Mouse (Mus musculus) embryonic facial prominence, embryonic 11.5 days (tissue): ENCODE measurements around the gene Steap2. TPM values are rescaled to one million over a fixed set of nuclear protein-coding genes. Genes with fewer than 3 reads are reported as not detected.

Experiments used
- ATAC-seq: fragments of 200-750 bp; cut with Nextera tagmentation; replicated peaks from 2 replicates; pipeline ENCODE4 v1.8.0; 2017; ENCODE audit warnings: low read depth; ENCODE audit not compliant: insufficient number of reproducible peaks, low FRiP score, low TSS enrichment
- DNase-seq: peaks from one replicate; pipeline ENCODE4 v3.0.0-alpha.2; 2015; ENCODE audit warnings: low spot score
- H3K27ac ChIP-seq: fragments of 300-500 bp; sonication (generic); replicated peaks from 2 replicates; pipeline ENCODE4 v1.5.1; 2014; ENCODE audit warnings: mild to moderate bottlenecking, low read depth, low read length, control low read depth
- H3K27me3 ChIP-seq: fragments of 300-500 bp; sonication (generic); 2 replicates; pipeline ENCODE4 v1.6.1; 2014; ENCODE audit warnings: mild to moderate bottlenecking, low read length, moderate library complexity, mixed read lengths; ENCODE audit not compliant: control insufficient read depth, insufficient read depth
- H3K36me3 ChIP-seq: fragments of 300-500 bp; sonication (generic); replicated peaks from 2 replicates; pipeline ENCODE4 v1.6.1; 2014; ENCODE audit warnings: low read depth, mild to moderate bottlenecking, low read length, moderate library complexity, mixed read lengths; ENCODE audit not compliant: control insufficient read depth, insufficient read depth
- H3K4me1 ChIP-seq: fragments of 300-500 bp; sonication (generic); 2 replicates; pipeline ENCODE4 v1.6.1; 2014; ENCODE audit warnings: low read length, mixed read lengths; ENCODE audit not compliant: control insufficient read depth, insufficient read depth
- H3K4me2 ChIP-seq: fragments of 300-500 bp; sonication (generic); 2 replicates; pipeline ENCODE4 v1.6.1; 2014; ENCODE audit warnings: low read depth, mild to moderate bottlenecking, control low read depth, low read length, moderate library complexity
- H3K4me3 ChIP-seq: fragments of 300-500 bp; sonication (generic); 2 replicates; pipeline ENCODE4 v1.5.1; 2014; ENCODE audit warnings: low read depth, low read length, control low read depth
- H3K9ac ChIP-seq: fragments of 300-500 bp; sonication (generic); replicated peaks from 2 replicates; pipeline ENCODE4 v1.6.1; 2014; ENCODE audit warnings: mild to moderate bottlenecking, control low read depth, low read length
- H3K9me3 ChIP-seq: fragments of 300-500 bp; sonication (generic); replicated peaks from 2 replicates; pipeline ENCODE4 v1.6.1; 2016; ENCODE audit warnings: mild to moderate bottlenecking, low read length, inconsistent platforms, mixed read lengths; ENCODE audit not compliant: control insufficient read depth
- WGBS: fragments of 180-500 bp; shearing (Covaris S2); extraction: QIAGEN DNeasy Blood & Tissue Kit; methylation state at CpG from one replicate; pipeline ENCODE4 v1.1.7; 2014; 5-methylcytosine and 5-hydroxymethylcytosine counted together
- polyA plus RNA-seq: library from polyadenylated mRNA; unstranded; fragments of >200 nt; fragmentation: Nextera tagmentation; extraction: Ambion mirVana; gene quantifications from 2 replicates; pipeline ENCODE4 v1.2.1, GENCODE M21; 2014

The Steap2 gene
- 8.2 and 8.6 TPM in 2 replicates for polyA plus RNA-seq

DNA sequence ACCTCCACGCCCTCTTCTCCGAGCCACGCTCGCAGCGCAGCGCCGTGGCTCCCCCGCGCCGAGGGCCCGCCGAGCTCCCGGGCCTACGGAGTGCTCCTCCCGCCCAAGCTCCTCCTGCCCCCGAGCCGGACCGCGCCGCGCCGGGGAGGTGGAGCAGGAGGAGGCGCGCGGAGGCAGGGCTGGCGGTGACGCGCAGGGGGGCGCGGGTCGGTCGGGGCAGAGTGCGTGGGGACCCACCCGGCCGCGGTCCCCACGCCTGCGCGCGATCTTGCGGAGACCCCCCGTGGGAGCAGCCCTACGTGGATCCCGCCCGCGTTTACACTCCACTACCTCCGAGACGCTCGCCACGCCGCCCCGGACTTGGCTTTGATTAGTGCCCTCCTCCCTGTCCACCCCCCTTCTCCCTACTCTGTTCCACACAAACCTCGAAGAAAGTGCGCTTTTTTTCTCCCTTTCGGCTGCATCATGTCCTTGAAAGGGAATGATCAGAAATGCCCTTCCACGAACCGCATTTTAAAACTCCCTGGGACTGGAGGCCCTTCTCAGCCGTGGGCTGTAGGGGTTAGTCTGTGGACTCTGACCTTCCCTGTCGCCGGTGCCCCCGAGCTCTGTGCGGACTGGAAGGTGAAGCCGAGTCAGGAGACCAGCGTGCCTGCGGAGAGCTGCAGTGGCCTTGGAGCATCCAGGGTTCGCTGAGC, at the start of gene Steap2:
TSS of gene Steap2 (minus strand) at position 623 of the 698 bp plus-strand sequence.
- under 1% methylated on average over 45 of the region's 66 CpGs for WGBS

DNA sequence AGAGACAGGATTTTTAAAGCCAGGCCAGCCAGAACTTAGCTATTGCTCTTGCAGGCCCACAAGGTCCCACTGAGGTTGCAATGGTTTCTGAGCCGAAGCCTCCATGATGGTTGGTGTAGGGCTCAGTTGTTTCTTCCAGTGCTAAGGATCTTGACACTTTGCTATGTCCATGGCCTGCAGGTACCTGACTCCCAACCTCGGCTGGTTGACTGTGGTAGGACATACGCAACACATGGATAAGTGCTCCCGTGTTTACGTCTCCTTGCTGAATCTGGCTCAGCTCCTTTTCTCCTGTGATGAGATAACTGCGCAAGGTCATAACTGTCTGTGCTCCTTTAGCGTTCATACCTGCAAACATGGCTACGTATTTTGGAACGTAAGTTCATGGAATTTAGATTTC, 40.1 kb upstream of the Steap2 start:
- Histone ChIP-seq H3K9me3 (no peaks in the 10 kb centered on the region), H3K4me3 (no peak overlapping the region), H3K4me1 (no peaks in the 10 kb centered on the region), H3K27me3 (no peaks in the 10 kb centered on the region), H3K9ac (no peak overlapping the region), H3K4me2 (no peak overlapping the region), H3K27ac (no peak overlapping the region), H3K36me3 (no peaks in the 10 kb centered on the region)
- ATAC-seq (no peak), DNase-seq (no peak)
- WGBS: 96% methylated on average over 9 of the region's 9 CpGs

More for the DNA sequence above, at the start of gene Steap2:
- DNase-seq: peak; percentile 70
- H3K9me3 ChIP-seq: no peaks in the 10 kb centered on the region
- H3K9ac ChIP-seq: peak within 1 kb of the TSS; percentile 85
- H3K27me3 ChIP-seq: no peaks in the 10 kb centered on the region
- H3K4me1 ChIP-seq: no peaks in the 10 kb centered on the region
- peak within 1 kb of the TSS; percentile 78 for H3K4me3 ChIP-seq
- peak; percentile 93 for ATAC-seq
- H3K36me3 ChIP-seq: no peaks in the 10 kb centered on the region
- H3K27ac ChIP-seq: no peak within 1 kb of the TSS; the same call in 1 of the 2 replicates
- H3K4me2 ChIP-seq: peak within 1 kb of the TSS; percentile 81

DNA sequence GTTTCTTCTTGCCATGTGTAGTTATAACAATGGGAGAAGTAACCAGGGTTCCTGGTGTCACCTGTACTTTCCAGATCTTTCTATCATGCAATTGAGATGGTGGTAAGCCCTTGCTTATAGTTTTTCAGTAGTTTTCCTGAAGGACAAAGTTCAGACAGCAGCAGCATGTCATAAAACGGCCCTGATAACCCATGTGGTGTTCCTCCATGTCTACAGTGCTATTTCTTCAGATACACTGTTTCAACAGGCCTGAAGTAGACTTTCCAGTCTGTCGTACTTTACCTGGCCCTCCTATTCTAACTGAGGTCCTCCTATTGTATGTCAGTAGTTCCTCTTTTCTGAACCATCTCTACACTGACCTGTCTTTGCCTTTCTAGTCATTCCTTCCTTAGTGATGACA, 38.5 kb upstream of the Steap2 start:
- Histone ChIP-seq H3K9me3 (no peaks in the 10 kb centered on the region), H3K27me3 (no peaks in the 10 kb centered on the region), H3K4me1 (no peaks in the 10 kb centered on the region), H3K9ac (no peak overlapping the region), H3K4me3 (no peak overlapping the region), H3K36me3 (no peaks in the 10 kb centered on the region), H3K27ac (no peak overlapping the region), H3K4me2 (no peak overlapping the region)
- ATAC-seq: no peak
- no peak for DNase-seq
- 78% methylated on average over 2 of the region's 2 CpGs for WGBS

DNA sequence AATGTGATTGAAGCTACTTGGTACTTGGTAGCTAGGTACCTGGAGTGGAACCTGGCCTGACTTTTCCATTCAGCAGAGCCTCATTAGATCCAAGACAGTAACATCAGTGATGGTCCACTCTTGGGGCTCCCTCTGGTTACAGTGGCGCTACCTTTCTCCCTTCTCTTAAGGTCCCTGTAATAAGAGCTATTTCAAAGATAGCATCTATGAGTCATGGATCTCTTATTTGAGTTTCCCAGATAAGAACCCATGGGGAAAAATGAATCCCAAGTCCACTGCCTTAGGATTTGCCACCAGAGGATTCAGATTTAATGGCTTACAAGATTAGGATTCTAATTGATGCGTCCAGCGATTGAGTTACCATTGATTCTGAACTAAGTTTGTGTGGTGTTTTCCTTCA, 37.8 kb upstream of the Steap2 start:
- WGBS: 96% methylated on average over 3 of the region's 3 CpGs
- no peak for ATAC-seq
- Histone ChIP-seq H3K27me3 (no peaks in the 10 kb centered on the region), H3K4me3 (no peak overlapping the region), H3K27ac (no peak overlapping the region), H3K36me3 (no peaks in the 10 kb centered on the region), H3K4me2 (no peak overlapping the region), H3K4me1 (no peaks in the 10 kb centered on the region), H3K9ac (no peak overlapping the region), H3K9me3 (no peaks in the 10 kb centered on the region)
- DNase-seq: no peak

DNA sequence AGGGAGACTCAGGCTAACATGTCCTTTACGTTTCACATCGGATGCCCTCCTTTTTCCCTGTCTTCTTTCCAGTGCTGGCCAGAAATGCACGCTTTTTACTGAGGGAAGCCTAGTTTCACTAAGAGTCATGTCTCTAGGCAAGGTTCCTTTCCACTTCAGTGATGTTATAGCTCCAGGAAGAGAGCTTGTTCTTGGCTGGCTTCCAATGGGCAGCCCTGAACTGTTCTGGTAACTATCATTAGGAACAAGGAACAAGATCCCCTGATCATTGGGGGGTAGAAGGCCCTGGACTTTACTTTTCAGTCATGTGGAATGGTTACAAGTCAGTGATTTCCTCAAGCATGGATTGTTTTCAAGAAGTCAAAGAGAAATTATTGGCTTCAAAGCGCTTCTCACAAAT, 35.5 kb upstream of the Steap2 start:
- DNase-seq (no peak), ATAC-seq (no peak)
- no peaks in the 10 kb centered on the region for H3K9me3 ChIP-seq
- no peak overlapping the region for H3K4me2 ChIP-seq
- no peak overlapping the region for H3K27ac ChIP-seq
- no peaks in the 10 kb centered on the region for H3K27me3 ChIP-seq
- H3K36me3 ChIP-seq: no peaks in the 10 kb centered on the region
- H3K4me1 ChIP-seq: no peaks in the 10 kb centered on the region
- H3K4me3 ChIP-seq: no peak overlapping the region
- whole genome bisulfite sequencing: 93% methylated on average over 4 of the region's 4 CpGs
- H3K9ac ChIP-seq: no peak overlapping the region

DNA sequence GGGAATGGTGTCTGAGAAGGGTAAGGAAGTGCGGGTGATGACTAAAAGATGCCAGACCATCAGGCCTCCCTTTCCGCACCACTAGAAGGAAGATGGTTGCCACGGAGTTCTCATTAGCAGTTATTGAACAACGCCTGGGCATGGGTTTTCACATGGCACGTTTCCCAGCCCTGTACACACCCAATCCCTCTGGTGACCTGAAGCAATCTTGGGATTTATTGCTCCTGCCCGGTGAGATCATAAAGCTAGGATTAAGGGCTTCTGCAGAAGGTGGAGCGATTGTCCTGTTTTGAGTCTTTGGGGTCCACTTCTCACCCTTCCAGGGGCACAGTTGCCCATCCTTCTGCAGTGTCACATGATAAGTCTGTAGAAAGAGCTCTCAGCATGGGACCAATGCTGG, 27.8 kb upstream of the Steap2 start:
- Histone ChIP-seq H3K36me3 (no peaks in the 10 kb centered on the region), H3K27me3 (no peaks in the 10 kb centered on the region), H3K27ac (no peak overlapping the region), H3K4me1 (no peaks in the 10 kb centered on the region), H3K9ac (no peak overlapping the region), H3K4me2 (no peak overlapping the region), H3K4me3 (no peak overlapping the region), H3K9me3 (no peaks in the 10 kb centered on the region)
- ATAC-seq (no peak), DNase-seq (no peak)
- WGBS: 91% methylated on average over 7 of the region's 7 CpGs

DNA sequence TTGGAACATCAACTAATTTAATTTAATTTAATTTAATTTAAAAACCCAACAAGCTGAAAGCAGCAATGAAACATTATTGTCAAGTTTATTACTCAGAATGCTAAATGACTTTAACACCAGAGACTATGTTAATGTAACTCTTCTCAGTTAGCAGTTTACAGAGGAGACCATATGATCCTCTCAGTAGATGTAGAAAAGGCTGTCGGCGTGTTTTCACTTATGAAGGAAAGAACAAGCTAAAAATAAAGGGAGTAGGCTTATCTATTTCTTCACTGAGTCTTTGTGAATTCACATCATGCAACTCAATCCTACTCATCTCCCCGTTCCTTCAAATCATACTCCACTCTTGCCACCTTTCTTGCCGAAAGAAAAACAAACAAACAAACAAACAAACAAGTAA, 16.7 kb upstream of the Steap2 start:
- Histone ChIP-seq H3K4me2 (no peak overlapping the region), H3K4me1 (no peaks in the 10 kb centered on the region), H3K36me3 (no peaks in the 10 kb centered on the region), H3K4me3 (no peak overlapping the region), H3K27me3 (no peaks in the 10 kb centered on the region), H3K9me3 (no peaks in the 10 kb centered on the region), H3K27ac (no peak overlapping the region), H3K9ac (no peak overlapping the region)
- DNase-seq (no peak), ATAC-seq (no peak)
- 68% methylated on average over 4 of the region's 4 CpGs for WGBS

DNA sequence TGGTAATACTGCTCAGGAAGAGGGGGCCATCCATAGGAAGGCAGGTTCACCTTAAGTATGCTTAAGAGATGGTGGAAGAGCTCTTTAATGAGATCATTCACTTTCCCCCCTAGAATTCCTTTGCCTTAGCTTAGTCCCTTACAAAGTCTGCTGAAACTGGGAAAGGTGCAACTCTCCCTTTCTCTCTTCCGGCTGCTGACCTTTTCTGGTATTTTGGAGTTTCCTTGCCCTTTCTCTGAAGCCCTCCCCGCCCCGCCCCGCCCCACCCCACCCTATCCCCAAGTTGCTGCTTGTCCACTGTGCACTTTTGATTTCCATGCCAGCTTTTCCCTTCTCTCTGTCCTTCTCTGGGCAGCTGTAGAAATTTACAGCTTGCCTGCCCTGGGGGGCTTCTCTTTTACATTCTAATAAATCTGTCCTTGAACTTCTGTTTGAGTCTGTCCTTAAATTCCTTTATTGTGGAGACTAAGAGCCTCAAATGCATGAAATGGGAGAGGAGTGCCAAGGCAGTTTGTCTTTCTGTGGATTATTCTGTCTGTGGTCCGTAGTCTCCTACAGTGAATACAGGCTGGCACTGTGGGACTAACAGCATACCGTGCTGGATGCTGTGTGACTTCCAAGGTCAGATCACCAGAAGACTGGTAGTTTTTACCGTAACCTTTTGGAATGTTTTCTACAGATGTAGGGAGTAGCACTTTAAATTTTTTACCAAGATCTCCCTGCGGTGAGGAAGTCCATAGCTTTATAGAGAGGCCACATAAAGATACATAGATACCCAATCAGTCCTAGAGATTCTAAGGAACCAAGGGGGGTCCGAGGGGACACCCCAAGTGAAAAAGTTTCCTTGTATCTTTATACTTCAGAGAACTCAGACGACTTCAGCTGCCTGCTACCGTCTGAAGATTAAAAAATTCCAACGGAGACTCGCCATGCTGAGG, 13.2 kb upstream of the Steap2 start:
- Histone ChIP-seq H3K9ac (no peak overlapping the region), H3K4me2 (no peak overlapping the region), H3K27ac (no peak overlapping the region), H3K4me1 (no peaks in the 10 kb centered on the region), H3K27me3 (no peaks in the 10 kb centered on the region), H3K9me3 (no peaks in the 10 kb centered on the region), H3K36me3 (no peaks in the 10 kb centered on the region), H3K4me3 (no peak overlapping the region)
- no peak for DNase-seq
- 63% methylated on average over 13 of the region's 13 CpGs for WGBS
- ATAC-seq: no peak
